Mouse (Mus musculus) forebrain, embryonic 15.5 days (tissue): ENCODE results near the gene C530008M17Rik. TPM values are rescaled to one million over a fixed set of nuclear protein-coding genes. Genes with fewer than 3 reads are reported as not detected.
"Not testable (repeated sequence)": the region's sequence is repeated elsewhere in the genome, so short reads cannot be mapped to it uniquely, and the experiment has no call there.

Experiments used
- ATAC-seq: fragments of 200-750 bp; cut with Nextera tagmentation; replicated peaks from 2 replicates; pipeline ENCODE4 v1.8.0; 2017; ENCODE audit warnings: mild to moderate bottlenecking, moderate TSS enrichment, moderate library complexity
- H3K27ac ChIP-seq: fragments of 300-500 bp; sonication (generic); replicated peaks from 2 replicates; pipeline ENCODE4 v1.5.1; 2015; ENCODE audit warnings: mild to moderate bottlenecking, inconsistent platforms
- H3K27me3 ChIP-seq: fragments of 300-500 bp; sonication (generic); 2 replicates; pipeline ENCODE4 v1.6.1; 2015; ENCODE audit warnings: inconsistent platforms
- H3K36me3 ChIP-seq: fragments of 300-500 bp; sonication (generic); 2 replicates; pipeline ENCODE4 v1.6.1; 2015; ENCODE audit warnings: mild to moderate bottlenecking, inconsistent platforms
- H3K4me1 ChIP-seq: fragments of 300-500 bp; sonication (generic); 2 replicates; pipeline ENCODE4 v1.6.1; 2015; ENCODE audit warnings: inconsistent platforms
- H3K4me2 ChIP-seq: fragments of 300-500 bp; sonication (generic); replicated peaks from 2 replicates; pipeline ENCODE4 v1.6.1; 2015; ENCODE audit warnings: mild to moderate bottlenecking, inconsistent platforms
- H3K4me3 ChIP-seq: fragments of 300-500 bp; sonication (generic); 2 replicates; pipeline ENCODE4 v1.5.1; 2015; ENCODE audit warnings: mild to moderate bottlenecking, inconsistent platforms
- H3K9ac ChIP-seq: fragments of 300-500 bp; sonication (generic); replicated peaks from 2 replicates; pipeline ENCODE4 v1.6.1; 2015; ENCODE audit warnings: mild to moderate bottlenecking, inconsistent platforms
- H3K9me3 ChIP-seq: fragments of 300-500 bp; sonication (generic); 2 replicates; pipeline ENCODE4 v1.6.1; 2016; ENCODE audit warnings: inconsistent platforms
- WGBS: fragments of 180-500 bp; shearing (Covaris S2); methylation state at CpG from one replicate; pipeline ENCODE4 v1.1.7; 2015; ENCODE audit warnings: mixed read lengths; 5-methylcytosine and 5-hydroxymethylcytosine counted together
- polyA plus RNA-seq: library from polyadenylated mRNA; unstranded; fragments of >200 nt; fragmentation: Nextera tagmentation; extraction: Ambion mirVana; gene quantifications from 2 replicates; pipeline ENCODE4 v1.2.1, GENCODE M21; 2015

C530008M17Rik gene
- polyA plus RNA-seq, 1 experiment from 2014 or later = 84.9 TPM

GRCm38 (mm10) chr5:76902131-76902530 lies 245.8 kb downstream of the C530008M17Rik start:
- no peaks in the 10 kb centered on the region for H3K36me3 ChIP-seq
- no peak for ATAC-seq
- H3K27me3 ChIP-seq = no peaks in the 10 kb centered on the region
- no peak overlapping the region for H3K4me2 ChIP-seq
- no peaks in the 10 kb centered on the region for H3K9me3 ChIP-seq
- WGBS = 79% methylated on average over 4 of the region's 4 CpGs
- no peak overlapping the region for H3K27ac ChIP-seq
- H3K9ac ChIP-seq = no peak overlapping the region
- H3K4me3 ChIP-seq = no peak overlapping the region
- H3K4me1 ChIP-seq = peaks cover 10% of the 10 kb centered on the region

GRCm38 (mm10) chr5:76904713-76905404 lies 248.5 kb downstream of the C530008M17Rik start:
- H3K9ac ChIP-seq = peak overlapping the region; percentile 88
- no peaks in the 10 kb centered on the region for H3K27me3 ChIP-seq
- no peaks in the 10 kb centered on the region for H3K9me3 ChIP-seq
- H3K4me3 ChIP-seq = peak overlapping the region; percentile 75
- peaks cover 10% of the 10 kb centered on the region for H3K4me1 ChIP-seq
- H3K27ac ChIP-seq = peak overlapping the region; percentile 88
- no peaks in the 10 kb centered on the region for H3K36me3 ChIP-seq
- H3K4me2 ChIP-seq = peak overlapping the region; percentile 68
- 1% methylated on average over 19 of the region's 19 CpGs for WGBS
- ATAC-seq = peak; percentile 66

- ATAC-seq = peak; percentile 99
- under 1% methylated on average over 47 of the region's 47 CpGs for WGBS
- Histone ChIP-seq H3K27me3 (no peaks in the 10 kb centered on the region), H3K4me1 (peaks cover 10% of the 10 kb centered on the region), H3K4me3 (peak within 1 kb of the TSS; percentile 75), H3K9ac (peak within 1 kb of the TSS; percentile 88), H3K9me3 (no peaks in the 10 kb centered on the region), H3K36me3 (no peaks in the 10 kb centered on the region), H3K27ac (peak within 1 kb of the TSS; percentile 88), H3K4me2 (peak within 1 kb of the TSS; percentile 68)
These were observed 249.3 kb downstream of the C530008M17Rik start, which contains the start of gene Aasdh for GRCm38 (mm10) chr5:76905405-76906154. Gene Aasdh, minus strand, starts transcription at chr5:76905514.

- Histone ChIP-seq H3K27ac (peak overlapping the region; percentile 88), H3K27me3 (no peaks in the 10 kb centered on the region), H3K4me1 (peaks cover 10% of the 10 kb centered on the region), H3K9me3 (no peaks in the 10 kb centered on the region), H3K4me3 (peak overlapping the region; percentile 75), H3K36me3 (no peaks in the 10 kb centered on the region), H3K9ac (peak overlapping the region; percentile 88), H3K4me2 (peak overlapping the region; percentile 68)
- WGBS = 34% methylated on average over 3 of the region's 3 CpGs
- ATAC-seq = no peak
These were observed 249.8 kb downstream of the C530008M17Rik start for GRCm38 (mm10) chr5:76906155-76906499.

- no peak overlapping the region for H3K27ac ChIP-seq
- no peak overlapping the region for H3K9ac ChIP-seq
- no peak overlapping the region for H3K4me3 ChIP-seq
- H3K27me3 ChIP-seq = no peaks in the 10 kb centered on the region
- peaks cover 5% of the 10 kb centered on the region for H3K4me1 ChIP-seq
- 78% methylated on average over 3 of the region's 3 CpGs for WGBS
- H3K9me3 ChIP-seq = no peaks in the 10 kb centered on the region
- no peaks in the 10 kb centered on the region for H3K36me3 ChIP-seq
- no peak for ATAC-seq
- no peak overlapping the region for H3K4me2 ChIP-seq
These were observed 254.5 kb downstream of the C530008M17Rik start for GRCm38 (mm10) chr5:76910807-76911206.

GRCm38 (mm10) chr5:76912522-76912921 lies 256.2 kb downstream of the C530008M17Rik start:
- not testable (repeated sequence) for H3K4me2 ChIP-seq, H3K9ac ChIP-seq, H3K4me3 ChIP-seq, H3K27me3 ChIP-seq, ATAC-seq, H3K4me1 ChIP-seq, H3K9me3 ChIP-seq, H3K36me3 ChIP-seq, H3K27ac ChIP-seq
- 98% methylated on average over 5 of the region's 5 CpGs for WGBS

- Histone ChIP-seq H3K4me3 (no peak overlapping the region), H3K27me3 (no peaks in the 10 kb centered on the region), H3K36me3 (peaks cover 37% of the 10 kb centered on the region), H3K4me2 (no peak overlapping the region), H3K9me3 (no peaks in the 10 kb centered on the region), H3K9ac (no peak overlapping the region), H3K4me1 (no peaks in the 10 kb centered on the region), H3K27ac (no peak overlapping the region)
- 89% methylated on average over 4 of the region's 4 CpGs for WGBS
- ATAC-seq = no peak
These were observed 266.5 kb downstream of the C530008M17Rik start for GRCm38 (mm10) chr5:76922833-76923232.

Other genes with a start within 250 kb of the C530008M17Rik start
- not detected in 2 replicates for gene Gm7271, start 172.5 kb upstream of the C530008M17Rik start, polyA plus RNA-seq
- 61.4 and 63.6 TPM in 2 replicates for gene Exoc1, start 127.2 kb upstream of the C530008M17Rik start, polyA plus RNA-seq
- 5.3 and 5.8 TPM in 2 replicates for gene Cep135, start 67.8 kb upstream of the C530008M17Rik start, polyA plus RNA-seq
- 25.6 and 27.5 TPM in 2 replicates for gene Aasdh, start 249.0 kb downstream of the C530008M17Rik start, polyA plus RNA-seq